Comparison of ENCODE assay signal across 14 mouse cellular contexts in the genomic region with DNA sequence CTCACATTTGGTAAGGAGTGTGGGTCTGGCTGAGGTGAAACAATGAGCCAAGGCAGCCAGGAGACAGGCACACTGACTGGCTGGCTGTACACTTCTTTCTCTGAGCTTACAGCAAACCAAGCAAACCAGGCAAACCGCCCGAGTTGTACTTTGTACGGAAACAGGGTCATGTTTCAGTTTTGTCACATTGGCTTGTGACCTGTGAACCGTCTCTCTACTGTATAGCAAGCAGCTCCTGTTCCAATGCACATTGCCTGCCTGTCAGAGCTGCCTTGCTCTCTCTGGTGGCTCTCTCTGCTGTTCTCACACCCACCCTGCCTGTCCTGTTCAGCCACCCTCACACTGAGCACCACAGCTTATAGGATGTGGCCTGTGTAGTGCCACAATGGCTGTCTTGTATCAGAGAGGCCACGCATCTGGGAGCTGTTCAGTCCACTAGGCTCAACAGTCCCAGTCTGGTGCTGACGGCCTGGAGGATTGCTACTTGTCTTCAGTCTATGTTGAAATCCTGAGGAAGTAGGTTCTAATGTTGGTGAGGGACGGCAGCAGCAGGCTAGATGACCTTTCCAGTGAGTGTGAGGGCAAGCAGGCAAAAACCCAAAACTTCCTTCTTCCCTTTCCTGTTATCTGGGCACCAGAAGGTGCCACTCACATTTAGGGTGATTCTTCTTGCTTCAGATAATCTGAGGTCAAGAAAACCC. TPM values are rescaled to one million over a fixed set of nuclear protein-coding genes. Genes with fewer than 3 reads are reported as not detected.
DNase-seq lines count a peak whose midpoint lies in the region; ATAC-seq lines count a peak whose summit lies in the region.
"Had no signal": no experiment of that assay in that cellular context is flagged by ENCODE, and none has a peak within 500 bp of the region (broad histone marks: within the 10 kb centered on the region; RNA-seq: fewer than 3 reads in every experiment).

No protein-coding gene starts in this region.

- intact Hi-C loops in heart, postnatal 14 days (cut with DNase I): loop anchor here (5.0 kb wide), 1 partner anchor 81 kb away; no protein-coding TSS in a partner anchor

- no peaks in the 10 kb centered on the region for H3K36me3 ChIP-seq in forebrain, embryonic 13.5 days (ENCODE audit: poor library complexity, severe bottlenecking)
- H3K36me3 ChIP-seq: limb, embryonic 12.5 days had no signal

- 0 out of 2 replicates have a peak, but pooled peaks have one; percentile 23 for ATAC-seq in common myeloid progenitor, adult 5-6 weeks (replicated peaks; ENCODE audit: low read depth, poor library complexity, severe bottlenecking)
- peak; percentile 67 for ATAC-seq in granulocyte monocyte progenitor cell, adult 5-6 weeks (replicated peaks; ENCODE audit: poor library complexity, severe bottlenecking)
- no peak for ATAC-seq in forebrain, embryonic 13.5 days
- ATAC-seq: activated CD4-positive, CD25-positive, alpha-beta regulatory T cell, adult 4 months; forebrain, postnatal 0 days had no signal

- no peak overlapping the region for H3K4me3 ChIP-seq in forebrain, embryonic 13.5 days
- H3K4me3 ChIP-seq: limb, embryonic 12.5 days had no signal

- no peaks in the 10 kb centered on the region for H3K4me1 ChIP-seq in forebrain, embryonic 13.5 days
- H3K4me1 ChIP-seq: limb, embryonic 12.5 days had no signal

- WGBS in forebrain, embryonic 13.5 days: 75% methylated on average over 7 of the region's 7 CpGs

- H3K4me2 ChIP-seq in forebrain, embryonic 13.5 days: no peak overlapping the region
- H3K4me2 ChIP-seq: limb, embryonic 12.5 days had no signal

- no peak overlapping the region for H3K27ac ChIP-seq in forebrain, embryonic 13.5 days
- H3K27ac ChIP-seq: limb, embryonic 12.5 days had no signal

- no peaks in the 10 kb centered on the region for H3K27me3 ChIP-seq in forebrain, embryonic 13.5 days
- H3K27me3 ChIP-seq: limb, embryonic 12.5 days had no signal

- DNase-seq in kidney, postnatal 14 days: peak; percentile 78
- peak; percentile 12 for DNase-seq in lung, postnatal 14 days
- DNase-seq in thymus, postnatal 0 days (ENCODE audit: low spot score): no peak
- no peak for DNase-seq in heart, postnatal 14 days
- no peak for DNase-seq in spleen, postnatal 10 days (ENCODE audit: low spot score in 2 of 2)
- DNase-seq: forebrain, postnatal 0 days; right cerebral cortex, postnatal 14 days; thymus, postnatal 4 days had no signal

- no peaks in the 10 kb centered on the region for H3K9me3 ChIP-seq in forebrain, embryonic 13.5 days (replicated peaks)
- H3K9me3 ChIP-seq: limb, embryonic 12.5 days had no signal

- H3K9ac ChIP-seq in forebrain, embryonic 13.5 days: no peak overlapping the region
- H3K9ac ChIP-seq: forebrain, postnatal 0 days; limb, embryonic 12.5 days had no signal

RNA-seq across cellular contexts. Expression of a gene that starts 6.7 kb away (rescaled TPM):
- total RNA-seq in common myeloid progenitor, adult 5-6 weeks (2017): not detected in 2 replicates
- total RNA-seq in granulocyte monocyte progenitor cell, adult 5-6 weeks (2014; fragmentation: Nextera tagmentation): not detected in 2 replicates
- not detected in 2 replicates for total RNA-seq in granulocyte monocyte progenitor cell, adult 5-6 weeks (2017)
- 0.27 and 0.53 TPM in 2 replicates for polyA plus RNA-seq in thymus, postnatal 0 days (2015; fragmentation: Nextera tagmentation; extraction: Ambion mirVana)
- not detected for total RNA-seq in heart, postnatal 14 days (2021)
- polyA plus RNA-seq in forebrain, embryonic 13.5 days (2015; fragmentation: Nextera tagmentation; extraction: Ambion mirVana): not detected in 2 replicates
- total RNA-seq: forebrain, postnatal 0 days had no signal
- polyA plus RNA-seq: activated CD4-positive, CD25-positive, alpha-beta regulatory T cell, adult 4 months; forebrain, postnatal 0 days; heart, embryonic 14.5 days; limb, embryonic 12.5 days had no signal

RNA-seq across cellular contexts. Expression of a gene that starts 17.5 kb away (rescaled TPM):
- total RNA-seq in common myeloid progenitor, adult 5-6 weeks (2017): 1.1 and 3.1 TPM in 2 replicates
- 6.1 TPM in 1 of 2 replicates, not detected in the other for total RNA-seq in granulocyte monocyte progenitor cell, adult 5-6 weeks (2014; fragmentation: Nextera tagmentation)
- not detected in 2 replicates for total RNA-seq in granulocyte monocyte progenitor cell, adult 5-6 weeks (2017)
- polyA plus RNA-seq in thymus, postnatal 0 days (2015; fragmentation: Nextera tagmentation; extraction: Ambion mirVana): 17.9 and 25.7 TPM in 2 replicates
- under 1 TPM in 1 of 2 experiments, not detected in 1; 0.29 TPM for total RNA-seq in heart, postnatal 14 days (2021)
- polyA plus RNA-seq in forebrain, embryonic 13.5 days (2015; fragmentation: Nextera tagmentation; extraction: Ambion mirVana): not detected in 2 replicates
- total RNA-seq: forebrain, postnatal 0 days had no signal
- polyA plus RNA-seq: forebrain, postnatal 0 days; heart, embryonic 14.5 days; limb, embryonic 12.5 days had no signal

RNA-seq across cellular contexts. Expression of a gene that starts 24.3 kb away (rescaled TPM):
- total RNA-seq in common myeloid progenitor, adult 5-6 weeks (2017): not detected in 2 replicates
- total RNA-seq in granulocyte monocyte progenitor cell, adult 5-6 weeks (2014; fragmentation: Nextera tagmentation): not detected in 2 replicates
- total RNA-seq in granulocyte monocyte progenitor cell, adult 5-6 weeks (2017): not detected in 2 replicates
- 2.5 and 4.1 TPM in 2 replicates for polyA plus RNA-seq in thymus, postnatal 0 days (2015; fragmentation: Nextera tagmentation; extraction: Ambion mirVana)
- total RNA-seq in heart, postnatal 14 days (2021): not detected
- polyA plus RNA-seq in forebrain, embryonic 13.5 days (2015; fragmentation: Nextera tagmentation; extraction: Ambion mirVana): not detected in 2 replicates
- total RNA-seq: forebrain, postnatal 0 days had no signal
- polyA plus RNA-seq: activated CD4-positive, CD25-positive, alpha-beta regulatory T cell, adult 4 months; forebrain, postnatal 0 days; heart, embryonic 14.5 days; limb, embryonic 12.5 days had no signal

Comparison
In these comparisons a context has a peak if more than half of its experiments do, and no peak if none do; other contexts are left out.
1. DNase-seq: peak in kidney, postnatal 14 days (single experiment) and lung, postnatal 14 days (single experiment); none in thymus, postnatal 0 days (single experiment), heart, postnatal 14 days (0 of 2) and spleen, postnatal 10 days (0 of 2).